Mouse (Mus musculus) lung, adult 18-20 months (tissue): ENCODE data around the gene Gm10720.
"Not testable (repeated sequence)": the region's sequence is repeated elsewhere in the genome, so short reads cannot be mapped to it uniquely, and the experiment has no call there.

Experiments used
- DNase-seq, 2 experiments: peaks; one replicate each; pipeline ENCODE4 v3.0.0; 2022; ENCODE audit warnings: mixed read lengths in 2 of 2

The Gm10720 gene

GRCm38 (mm10) chr9:3015354-3015753 is at the start of gene Gm10720:
Gm10720 (plus strand) TSS chr9:3015654.
- DNase-seq: not testable (repeated sequence)

- peak in 1 of 2 experiments; percentile 7 for DNase-seq
These were observed 14.9 kb upstream of the Gm10720 start, which contains the start of gene Gm10722 for GRCm38 (mm10) chr9:3000445-3000972. Gm10722 (plus strand) TSS chr9:3000922.

- DNase-seq: not testable (repeated sequence)
These were observed 14.4 kb upstream of the Gm10720 start for GRCm38 (mm10) chr9:3001006-3001405.

GRCm38 (mm10) chr9:3001948-3002659 is 13.3 kb upstream of the Gm10720 start:
- DNase-seq: peak; percentile 72 to 94

- DNase-seq: not testable (repeated sequence)
These were observed 12.6 kb upstream of the Gm10720 start, which contains the start of gene Gm11168 for GRCm38 (mm10) chr9:3002794-3003396. Gm11168 (plus strand) TSS chr9:3003346.

GRCm38 (mm10) chr9:3006179-3006578 is 9.3 kb upstream of the Gm10720 start:
- DNase-seq: not testable (repeated sequence)

GRCm38 (mm10) chr9:3006636-3007035 is 8.8 kb upstream of the Gm10720 start:
- peak; percentile 74 to 76 for DNase-seq

GRCm38 (mm10) chr9:3007272-3007671 is 8.2 kb upstream of the Gm10720 start:
- not testable (repeated sequence) for DNase-seq

GRCm38 (mm10) chr9:3009331-3009730 is 6.1 kb upstream of the Gm10720 start:
- not testable (repeated sequence) for DNase-seq

GRCm38 (mm10) chr9:3012054-3012621 is 3.3 kb upstream of the Gm10720 start:
- not testable (repeated sequence) for DNase-seq

GRCm38 (mm10) chr9:3012733-3013279 is 2.6 kb upstream of the Gm10720 start, which contains the start of gene Gm10721:
Gm10721 (plus strand) TSS chr9:3013140.
- DNase-seq: not testable (repeated sequence)

- DNase-seq: not testable (repeated sequence)
These were observed 442 bp downstream of the Gm10720 start for GRCm38 (mm10) chr9:3015896-3016295.

GRCm38 (mm10) chr9:3017108-3017507 is 1.7 kb downstream of the Gm10720 start, which contains the start of gene Gm10719:
Gm10719 (plus strand) TSS chr9:3017408.
- not testable (repeated sequence) for DNase-seq

- not testable (repeated sequence) for DNase-seq
These were observed 3.5 kb downstream of the Gm10720 start for GRCm38 (mm10) chr9:3018944-3019343.

- peak; percentile 4 to 38 for DNase-seq
These were observed 4.6 kb downstream of the Gm10720 start for GRCm38 (mm10) chr9:3019835-3020727.

- DNase-seq: peak in 1 of 2 experiments; percentile 55
These were observed 7.0 kb downstream of the Gm10720 start for GRCm38 (mm10) chr9:3022316-3023008.

- DNase-seq: not testable (repeated sequence)
These were observed 8.0 kb downstream of the Gm10720 start, which contains the start of gene Gm10718 for GRCm38 (mm10) chr9:3023312-3023984. Gm10718 (plus strand) TSS chr9:3023547.

GRCm38 (mm10) chr9:3023985-3024648 is 8.7 kb downstream of the Gm10720 start:
- DNase-seq: peak; percentile 46 to 64

GRCm38 (mm10) chr9:3024912-3025467 is 9.5 kb downstream of the Gm10720 start, which contains the start of gene Gm10717:
Gm10717 (plus strand) TSS chr9:3025417.
- DNase-seq: peak; percentile 16 to 18
